Mouse (Mus musculus): ENCODE data around the gene Sema5a.

GRCm38 (mm10) chr15:32427188-32427924 is 182.7 kb downstream of the Sema5a start:
- TF ChIP-seq ZNF384 (IDR thresholded peaks at IDR 0.05; ENCODE audit: low read depth, low read length) (no peak), EP300 (IDR thresholded peaks at IDR 0.05; ENCODE audit: low read length) (no peak), POLR2A (IDR thresholded peaks at IDR 0.05; ENCODE audit: low read depth, low read length) (no peak), USF1 (IDR thresholded peaks at IDR 0.05; ENCODE audit: low read depth, low read length) (no peak), NELFE (IDR thresholded peaks at IDR 0.05; ENCODE audit: low read depth, low read length) (no peak), CTCF (conservative IDR thresholded peaks at IDR 0.05 in 1 of 2, IDR thresholded peaks at IDR 0.05 in 1 of 2; ENCODE audit: low read depth in 2 of 2, low read length in 2 of 2) (no peak), KAT2A (IDR thresholded peaks at IDR 0.05; ENCODE audit: insufficient replicate concordance, low read length) (no peak), ZC3H11A (IDR thresholded peaks at IDR 0.05; ENCODE audit: low read depth, low read length) (no peak), CHD2 (IDR thresholded peaks at IDR 0.05; ENCODE audit: low read length) (no peak), SIN3A (IDR thresholded peaks at IDR 0.05; ENCODE audit: low read length) (no peak), RAD21 (IDR thresholded peaks at IDR 0.05; ENCODE audit: low read depth, low read length) (no peak)

Measured in CH12.LX (cell line).